Mouse (Mus musculus): ENCODE measurements around the gene Hist1h2bk.

The Hist1h2bk gene

GRCm38 (mm10) chr13:22020901-22021339 is 14.8 kb upstream of the Hist1h2bk start:
- peaks cover 21% of the 10 kb centered on the region for H3K4me1 ChIP-seq (replicated peaks; ENCODE audit: low read depth, low read length)
- TF ChIP-seq NANOG (IDR thresholded peaks at IDR 0.05; ENCODE audit: borderline replicate concordance, low read length) (no peak), POU5F1 (IDR thresholded peaks at IDR 0.05; ENCODE audit: borderline replicate concordance, low read length) (no peak), CTCF (conservative IDR thresholded peaks at IDR 0.05; ENCODE audit: low read length) (no peak)
- H3K36me3 ChIP-seq (ENCODE audit: insufficient read depth, low read length), result no peaks in the 10 kb centered on the region
- H3K27me3 ChIP-seq (ENCODE audit: insufficient read depth, low read length), result peaks cover 17% of the 10 kb centered on the region
- peak overlapping the region; percentile 83 for H3K4me3 ChIP-seq (replicated peaks; ENCODE audit: low read length)
- H3K9me3 ChIP-seq (ENCODE audit: low read length), result no peaks in the 10 kb centered on the region

DNA sequence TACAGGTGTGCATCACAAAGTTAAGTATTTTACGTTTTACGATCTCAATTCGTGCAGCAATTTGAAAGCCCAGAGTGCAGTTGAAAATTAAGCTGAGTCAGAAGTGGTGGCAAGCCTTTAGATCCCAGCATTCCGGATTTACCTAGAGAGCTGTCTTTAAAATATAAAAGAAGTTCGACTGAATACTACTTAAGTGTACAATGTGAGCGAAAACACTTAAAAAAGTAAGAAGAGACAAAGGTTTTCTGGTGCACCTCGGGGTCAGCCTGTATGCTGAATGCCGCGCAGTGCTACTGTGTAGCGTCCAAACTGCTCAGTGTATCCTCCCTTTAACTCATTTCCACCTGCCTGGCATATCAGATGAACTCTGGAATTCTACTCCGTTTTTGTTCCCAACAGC is 14.1 kb upstream of the Hist1h2bk start:
- no peaks in the 10 kb centered on the region for H3K9me3 ChIP-seq (ENCODE audit: low read length)
- peak overlapping the region; percentile 83 for H3K4me3 ChIP-seq (replicated peaks; ENCODE audit: low read length)
- TF ChIP-seq POU5F1 (IDR thresholded peaks at IDR 0.05; ENCODE audit: borderline replicate concordance, low read length), result no peak
- no peak for TF ChIP-seq NANOG (IDR thresholded peaks at IDR 0.05; ENCODE audit: borderline replicate concordance, low read length)
- no peak for TF ChIP-seq CTCF (conservative IDR thresholded peaks at IDR 0.05; ENCODE audit: low read length)
- peaks cover 17% of the 10 kb centered on the region for H3K27me3 ChIP-seq (ENCODE audit: insufficient read depth, low read length)
- H3K4me1 ChIP-seq (replicated peaks; ENCODE audit: low read depth, low read length), result peaks cover 20% of the 10 kb centered on the region
- no peaks in the 10 kb centered on the region for H3K36me3 ChIP-seq (ENCODE audit: insufficient read depth, low read length)

GRCm38 (mm10) chr13:22022241-22022640 is 13.4 kb upstream of the Hist1h2bk start:
- no peaks in the 10 kb centered on the region for H3K9me3 ChIP-seq (ENCODE audit: low read length)
- H3K27me3 ChIP-seq (ENCODE audit: insufficient read depth, low read length), result peaks cover 17% of the 10 kb centered on the region
- H3K36me3 ChIP-seq (ENCODE audit: insufficient read depth, low read length), result no peaks in the 10 kb centered on the region
- H3K4me3 ChIP-seq (replicated peaks; ENCODE audit: low read length), result peak overlapping the region; percentile 83
- TF ChIP-seq NANOG (IDR thresholded peaks at IDR 0.05; ENCODE audit: borderline replicate concordance, low read length), result no peak
- TF ChIP-seq CTCF (conservative IDR thresholded peaks at IDR 0.05; ENCODE audit: low read length), result no peak
- H3K4me1 ChIP-seq (replicated peaks; ENCODE audit: low read depth, low read length), result peaks cover 22% of the 10 kb centered on the region

DNA sequence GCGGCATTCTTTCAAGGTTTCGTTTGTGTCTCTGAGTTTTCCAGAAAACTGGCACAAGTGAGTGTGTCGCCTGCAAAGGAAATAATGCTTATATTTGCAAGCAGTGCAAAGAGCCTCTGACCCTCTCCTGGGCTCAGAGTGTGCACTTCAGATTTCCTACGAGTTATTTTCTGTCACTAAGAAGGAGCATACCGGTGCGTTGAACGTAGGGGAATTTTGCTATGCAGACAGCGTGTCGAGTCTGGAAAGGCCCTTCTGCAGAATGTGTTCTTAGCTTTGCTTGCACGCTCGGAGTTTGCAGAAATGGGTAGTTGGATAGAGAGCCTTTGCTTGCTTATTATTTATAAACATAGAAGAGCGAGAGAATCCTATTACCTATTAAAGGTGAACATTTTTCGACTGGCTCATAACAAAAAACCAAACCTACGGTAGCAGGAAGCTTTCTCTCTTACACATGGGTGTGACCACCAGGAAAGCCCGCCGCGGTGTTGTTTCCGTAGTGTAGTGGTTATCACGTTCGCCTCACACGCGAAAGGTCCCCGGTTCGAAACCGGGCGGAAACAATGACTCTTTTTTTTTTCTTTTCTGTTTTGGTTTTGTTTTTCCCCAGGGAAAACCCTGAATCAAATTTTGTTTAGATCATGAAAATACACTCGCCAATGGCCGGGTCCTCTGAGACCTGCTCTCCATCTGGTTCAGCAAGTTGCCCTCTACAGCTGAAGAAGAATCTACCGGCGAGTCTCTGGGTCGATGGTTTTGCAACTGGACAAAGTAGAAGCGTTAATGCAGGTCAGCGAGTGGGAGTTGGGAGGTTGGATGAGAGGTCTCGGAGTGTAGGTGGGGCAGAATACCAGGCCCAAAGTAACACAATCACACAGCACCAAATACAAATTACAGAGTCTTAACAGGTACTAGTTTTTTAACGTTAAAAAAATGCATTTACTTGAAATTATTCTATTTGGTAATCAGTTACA is 9.3 kb upstream of the Hist1h2bk start:
- H3K36me3 ChIP-seq (ENCODE audit: insufficient read depth, low read length), result 0 out of 2 replicates have a peak, but pooled peaks cover 2% of the 10 kb centered on the region
- no peaks in the 10 kb centered on the region for H3K9me3 ChIP-seq (ENCODE audit: low read length)
- TF ChIP-seq POU5F1 (IDR thresholded peaks at IDR 0.05; ENCODE audit: borderline replicate concordance, low read length), result no peak
- TF ChIP-seq CTCF (conservative IDR thresholded peaks at IDR 0.05; ENCODE audit: low read length), result no peak
- no peak for TF ChIP-seq NANOG (IDR thresholded peaks at IDR 0.05; ENCODE audit: borderline replicate concordance, low read length)
- H3K4me1 ChIP-seq (replicated peaks; ENCODE audit: low read depth, low read length), result peaks cover 32% of the 10 kb centered on the region
- peak overlapping the region; percentile 80 for H3K4me3 ChIP-seq (replicated peaks; ENCODE audit: low read length)
- H3K27me3 ChIP-seq (ENCODE audit: insufficient read depth, low read length), result no peaks in the 10 kb centered on the region

GRCm38 (mm10) chr13:22028673-22029460 is 6.8 kb upstream of the Hist1h2bk start:
- peak; percentile 84 for TF ChIP-seq CTCF (conservative IDR thresholded peaks at IDR 0.05; ENCODE audit: low read length)
- TF ChIP-seq POU5F1 (IDR thresholded peaks at IDR 0.05; ENCODE audit: borderline replicate concordance, low read length), result no peak
- H3K36me3 ChIP-seq (ENCODE audit: insufficient read depth, low read length), result 0 out of 2 replicates have a peak, but pooled peaks cover 3% of the 10 kb centered on the region
- H3K4me3 ChIP-seq (replicated peaks; ENCODE audit: low read length), result peak overlapping the region; percentile 85
- H3K4me1 ChIP-seq (replicated peaks; ENCODE audit: low read depth, low read length), result peaks cover 46% of the 10 kb centered on the region
- H3K9me3 ChIP-seq (ENCODE audit: low read length), result no peaks in the 10 kb centered on the region
- H3K27me3 ChIP-seq (ENCODE audit: insufficient read depth, low read length), result no peaks in the 10 kb centered on the region

DNA sequence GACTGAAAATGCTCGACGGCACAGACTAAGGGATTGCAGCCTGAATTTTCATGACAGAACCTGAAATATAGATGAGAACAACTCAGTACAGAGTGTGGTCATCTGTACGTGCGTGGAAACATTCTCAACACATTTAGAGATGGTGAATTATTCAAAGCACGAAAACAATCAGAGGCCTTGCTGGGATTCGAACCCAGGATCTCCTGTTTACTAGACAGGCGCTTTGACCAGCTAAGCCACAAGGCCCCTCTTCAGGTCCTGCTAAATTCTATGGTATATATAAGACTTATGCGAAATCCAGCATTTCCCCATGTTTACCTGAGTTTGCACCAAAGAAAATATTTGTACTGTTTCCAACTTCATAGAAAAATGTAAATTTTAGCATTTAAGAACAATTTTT is 5.7 kb upstream of the Hist1h2bk start:
- H3K27me3 ChIP-seq (ENCODE audit: insufficient read depth, low read length), result no peaks in the 10 kb centered on the region
- H3K36me3 ChIP-seq (ENCODE audit: insufficient read depth, low read length), result 0 out of 2 replicates have a peak, but pooled peaks cover 3% of the 10 kb centered on the region
- no peaks in the 10 kb centered on the region for H3K9me3 ChIP-seq (ENCODE audit: low read length)
- H3K4me3 ChIP-seq (replicated peaks; ENCODE audit: low read length), result peak overlapping the region; percentile 85
- peaks cover 50% of the 10 kb centered on the region for H3K4me1 ChIP-seq (replicated peaks; ENCODE audit: low read depth, low read length)
- TF ChIP-seq CTCF (conservative IDR thresholded peaks at IDR 0.05; ENCODE audit: low read length) (no peak), POU5F1 (IDR thresholded peaks at IDR 0.05; ENCODE audit: borderline replicate concordance, low read length) (no peak), NANOG (IDR thresholded peaks at IDR 0.05; ENCODE audit: borderline replicate concordance, low read length) (no peak)

GRCm38 (mm10) chr13:22030493-22030892 is 5.2 kb upstream of the Hist1h2bk start:
- H3K36me3 ChIP-seq (ENCODE audit: insufficient read depth, low read length), result 0 out of 2 replicates have a peak, but pooled peaks cover 3% of the 10 kb centered on the region
- TF ChIP-seq CTCF (conservative IDR thresholded peaks at IDR 0.05; ENCODE audit: low read length) (peak; percentile 39), NANOG (IDR thresholded peaks at IDR 0.05; ENCODE audit: borderline replicate concordance, low read length) (no peak)
- H3K4me3 ChIP-seq (replicated peaks; ENCODE audit: low read length), result no peak overlapping the region
- H3K4me1 ChIP-seq (replicated peaks; ENCODE audit: low read depth, low read length), result peaks cover 50% of the 10 kb centered on the region
- H3K27me3 ChIP-seq (ENCODE audit: insufficient read depth, low read length), result no peaks in the 10 kb centered on the region
- no peaks in the 10 kb centered on the region for H3K9me3 ChIP-seq (ENCODE audit: low read length)

DNA sequence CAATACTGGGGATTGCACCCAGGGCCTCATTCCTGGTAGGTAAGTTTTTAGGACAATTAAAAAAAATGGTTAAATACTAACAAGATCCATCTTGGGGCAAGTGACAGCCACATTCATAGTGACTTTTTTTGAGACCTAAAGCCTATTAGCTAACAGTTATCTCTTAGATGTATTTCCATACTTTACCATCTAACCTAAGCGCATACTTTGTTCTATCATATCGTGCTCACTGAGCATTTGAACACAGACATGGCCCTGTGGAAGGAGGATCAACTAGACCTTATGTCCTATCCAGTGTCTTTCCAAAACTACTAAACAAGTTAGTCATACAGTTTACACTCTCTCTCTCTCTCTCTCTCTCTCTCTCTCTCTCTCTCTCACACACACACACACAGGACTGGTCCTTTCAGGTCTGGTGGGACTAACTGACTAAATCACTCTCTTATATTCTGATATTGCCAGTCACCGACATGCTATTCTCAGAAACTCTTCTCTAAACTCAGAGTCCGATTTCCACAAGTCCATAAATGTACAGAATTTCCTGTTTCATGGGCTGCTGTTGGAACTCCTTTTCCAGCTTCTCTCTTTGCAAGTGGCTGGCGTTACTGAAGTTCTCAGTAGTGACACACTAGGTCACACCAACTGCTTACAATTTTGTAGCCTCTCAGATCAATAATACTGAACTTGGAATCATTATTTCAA is 1.8 kb upstream of the Hist1h2bk start:
- TF ChIP-seq NANOG (IDR thresholded peaks at IDR 0.05; ENCODE audit: borderline replicate concordance, low read length) (no peak), CTCF (conservative IDR thresholded peaks at IDR 0.05; ENCODE audit: low read length) (no peak), POU5F1 (IDR thresholded peaks at IDR 0.05; ENCODE audit: borderline replicate concordance, low read length) (no peak)

More for the DNA sequence above, 1.8 kb upstream of the Hist1h2bk start:
- H3K36me3 ChIP-seq (ENCODE audit: insufficient read depth, low read length), result 0 out of 2 replicates have a peak, but pooled peaks cover 3% of the 10 kb centered on the region
- no peaks in the 10 kb centered on the region for H3K9me3 ChIP-seq (ENCODE audit: low read length)
- H3K4me1 ChIP-seq (replicated peaks; ENCODE audit: low read depth, low read length), result peaks cover 54% of the 10 kb centered on the region
- no peaks in the 10 kb centered on the region for H3K27me3 ChIP-seq (ENCODE audit: insufficient read depth, low read length)
- H3K4me3 ChIP-seq (replicated peaks; ENCODE audit: low read length), result peak overlapping the region; percentile 77

Measured in E14TG2a.4 (cell line).